Mouse (Mus musculus): ENCODE results near the gene Znrf1.

The Znrf1 gene

GRCm38 (mm10) chr8:111531621-111532020 lies 4.3 kb upstream of the Znrf1 start:
- in situ Hi-C loops (cut with MboI; ENCODE audit: low sequenced_read_pairs): no loop called here

DNA sequence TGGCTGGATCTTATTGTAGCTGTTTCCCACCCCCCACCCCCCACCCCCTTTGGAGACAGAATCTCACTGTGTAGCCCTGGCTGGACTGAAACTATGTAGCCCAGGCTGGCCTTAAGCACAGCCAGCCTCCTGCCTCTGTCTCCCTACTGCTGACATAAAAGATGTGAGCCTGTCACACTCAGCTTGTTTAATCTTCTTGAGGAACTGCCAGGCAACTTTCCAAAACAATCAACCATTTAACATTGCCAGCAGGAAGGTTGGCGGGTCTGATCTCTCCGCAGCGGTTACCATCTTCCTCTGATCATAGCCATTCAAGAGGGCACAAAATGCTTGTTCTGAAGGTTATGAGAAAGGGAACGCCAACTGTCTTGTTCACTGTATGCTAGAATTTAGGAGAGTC lies 2.4 kb upstream of the Znrf1 start:
- in situ Hi-C loops (cut with MboI; ENCODE audit: low sequenced_read_pairs): no loop called here

DNA sequence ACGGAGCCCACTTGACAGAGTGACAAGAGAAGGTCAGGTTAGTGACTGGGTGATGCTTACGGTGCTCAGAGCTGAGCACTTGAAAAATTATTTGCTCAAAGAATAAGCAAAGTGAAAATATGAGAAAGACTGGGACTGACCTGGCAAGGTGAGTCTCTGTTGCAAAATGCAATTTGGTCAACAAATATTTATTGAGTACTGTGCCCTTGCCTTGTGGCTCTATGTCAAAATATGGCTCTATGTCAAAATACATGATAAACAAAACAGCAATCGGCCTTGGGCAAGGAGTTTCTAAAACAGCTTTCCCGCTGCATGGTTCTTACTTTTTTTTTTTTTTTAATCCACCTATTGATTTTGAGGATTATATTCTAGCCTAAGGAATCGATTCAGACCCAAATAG lies 406 bp upstream of the Znrf1 start:
- in situ Hi-C loops (cut with MboI; ENCODE audit: low sequenced_read_pairs): no loop called here

DNA sequence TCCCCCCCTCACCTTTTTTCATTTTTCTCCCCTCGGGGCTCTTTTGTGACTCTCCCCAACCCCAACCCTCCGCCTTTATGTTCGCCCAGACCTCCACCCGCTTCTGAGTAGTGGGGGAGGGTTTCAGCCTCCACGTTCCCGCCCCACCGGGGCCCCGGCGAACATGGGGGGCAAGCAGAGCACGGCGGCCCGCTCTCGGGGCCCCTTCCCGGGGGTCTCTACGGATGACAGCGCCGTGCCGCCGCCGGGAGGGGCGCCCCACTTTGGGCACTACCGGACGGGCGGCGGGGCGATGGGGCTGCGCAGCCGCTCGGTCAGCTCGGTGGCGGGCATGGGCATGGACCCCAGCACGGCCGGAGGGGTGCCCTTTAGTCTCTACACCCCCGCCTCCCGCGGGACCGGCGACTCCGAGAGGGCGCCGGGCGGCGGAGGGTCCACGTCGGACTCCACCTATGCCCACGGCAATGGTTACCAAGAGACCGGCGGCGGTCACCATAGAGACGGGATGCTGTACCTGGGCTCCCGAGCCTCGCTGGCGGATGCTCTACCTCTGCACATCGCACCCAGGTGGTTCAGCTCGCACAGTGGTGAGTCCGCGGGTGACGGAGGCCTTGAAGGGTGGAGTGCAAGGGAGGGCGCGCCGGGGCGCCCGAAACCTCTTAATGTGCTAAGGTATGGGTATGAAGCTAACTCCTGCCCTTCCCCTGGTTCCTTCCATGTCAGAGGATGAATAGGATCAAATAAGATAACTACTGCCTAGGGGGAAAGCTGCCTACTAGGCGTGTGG lies 1.3 kb downstream of the Znrf1 start:
- in situ Hi-C loops (cut with MboI; ENCODE audit: low sequenced_read_pairs): no loop called here

DNA sequence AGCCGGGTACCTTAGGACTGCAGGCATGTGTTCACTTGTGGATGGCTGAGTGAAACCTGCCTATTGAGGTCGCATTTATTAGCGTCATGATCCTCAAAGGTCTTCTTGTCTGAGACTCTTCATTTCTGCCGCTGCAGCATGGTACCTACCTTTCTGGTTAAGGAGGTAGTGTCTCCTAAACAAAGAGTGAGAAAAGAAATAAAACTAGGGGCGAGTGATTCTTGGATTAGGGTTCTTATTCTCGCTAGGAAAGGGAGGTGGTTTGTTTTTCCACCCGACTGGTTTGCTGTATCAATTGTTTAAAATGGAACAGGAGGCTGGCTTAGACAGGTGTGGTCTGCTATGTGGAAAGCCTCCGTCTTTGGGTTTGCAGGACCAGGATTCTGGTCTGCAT lies 1.9 kb downstream of the Znrf1 start:
- in situ Hi-C loops (cut with MboI; ENCODE audit: low sequenced_read_pairs): no loop called here

DNA sequence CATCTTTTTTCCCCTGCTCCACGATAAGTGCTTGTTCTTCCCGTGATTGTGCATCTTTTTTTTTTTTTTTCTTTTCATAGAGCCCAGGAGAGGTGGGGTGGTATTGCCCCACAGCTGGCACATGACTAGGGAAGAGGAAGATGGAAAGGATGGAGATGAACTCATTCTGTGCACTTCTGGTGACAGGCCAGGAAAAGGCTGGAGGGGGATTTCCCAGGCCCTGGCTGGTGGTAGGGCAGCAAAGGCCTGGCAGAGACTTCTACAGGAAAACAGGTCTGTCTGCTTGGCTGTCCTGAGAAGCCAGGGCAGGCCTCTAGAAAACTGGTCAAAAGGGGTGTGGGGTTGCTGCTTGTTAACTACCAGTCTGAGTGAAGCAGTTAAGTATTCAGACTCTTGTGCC lies 2.3 kb downstream of the Znrf1 start:
- in situ Hi-C loops (cut with MboI; ENCODE audit: low sequenced_read_pairs): no loop called here

- in situ Hi-C loops (cut with MboI; ENCODE audit: low sequenced_read_pairs): no loop called here
These were observed 3.7 kb downstream of the Znrf1 start for GRCm38 (mm10) chr8:111539422-111540076.

- in situ Hi-C loops (cut with MboI; ENCODE audit: low sequenced_read_pairs): no loop called here
These were observed 7.9 kb downstream of the Znrf1 start for GRCm38 (mm10) chr8:111543712-111544380.

DNA sequence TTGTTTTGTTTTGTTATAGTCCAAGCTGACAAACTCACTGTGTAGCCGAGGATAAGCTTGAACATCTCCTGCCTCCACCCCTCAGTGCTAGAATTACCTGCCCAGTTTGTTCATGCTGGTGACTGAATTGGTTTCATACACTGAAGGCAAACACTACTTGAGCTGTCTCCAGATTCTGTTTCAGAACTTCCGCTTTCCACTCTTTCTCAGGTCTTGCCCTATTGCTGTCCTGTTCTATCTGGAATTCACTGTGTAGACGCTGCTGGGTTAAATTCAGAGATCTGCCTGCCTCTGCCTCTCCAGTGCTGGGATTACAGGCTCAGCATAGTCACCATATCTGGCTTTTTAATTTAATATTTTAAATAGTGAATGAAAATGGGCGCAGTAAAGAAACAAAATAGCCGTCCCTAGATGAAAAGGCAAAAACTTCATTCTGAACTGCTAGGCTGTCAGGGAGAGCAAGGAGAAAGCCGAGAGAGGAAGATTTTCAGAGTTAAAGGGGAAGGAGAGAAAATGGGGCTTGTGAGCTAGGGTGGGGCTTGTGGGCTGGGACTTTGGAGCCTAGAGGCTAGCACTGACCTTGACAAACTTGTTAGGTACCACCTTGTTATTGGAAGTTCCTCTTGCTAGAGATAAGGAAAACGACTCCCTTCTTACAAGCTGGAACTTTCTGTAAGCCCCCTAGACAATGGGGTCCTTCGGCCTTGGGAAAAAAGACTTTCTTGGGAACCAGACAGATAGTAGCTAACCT lies 9.7 kb downstream of the Znrf1 start:
- in situ Hi-C loops (cut with MboI; ENCODE audit: low sequenced_read_pairs): no loop called here

GRCm38 (mm10) chr8:111547144-111547543 lies 11.2 kb downstream of the Znrf1 start:
- in situ Hi-C loops (cut with MboI; ENCODE audit: low sequenced_read_pairs): no loop called here

DNA sequence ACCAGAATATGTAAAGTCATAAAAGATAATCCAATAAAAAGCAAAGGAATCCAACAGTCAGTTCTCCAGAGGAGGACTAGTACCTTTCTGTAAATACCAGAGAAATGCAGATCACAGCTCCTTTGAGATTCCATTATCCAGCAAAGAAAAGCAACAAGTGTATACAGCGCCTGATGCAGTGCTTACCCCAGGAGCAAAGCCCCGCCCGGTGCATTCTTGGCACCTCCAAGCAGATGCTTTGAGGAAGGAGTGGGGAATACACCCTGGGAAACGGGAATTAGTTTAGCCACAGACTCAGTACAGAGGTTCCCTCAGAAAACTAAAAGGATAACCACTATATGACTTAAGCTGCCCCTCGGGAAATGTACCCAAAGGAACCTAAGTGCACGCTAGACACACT lies 12.3 kb downstream of the Znrf1 start:
- in situ Hi-C loops (cut with MboI; ENCODE audit: low sequenced_read_pairs): no loop called here

GRCm38 (mm10) chr8:111550002-111550870 lies 14.3 kb downstream of the Znrf1 start:
- in situ Hi-C loops (cut with MboI; ENCODE audit: low sequenced_read_pairs): no loop called here

GRCm38 (mm10) chr8:111551511-111552130 lies 15.7 kb downstream of the Znrf1 start:
- in situ Hi-C loops (cut with MboI; ENCODE audit: low sequenced_read_pairs): no loop called here

- in situ Hi-C loops (cut with MboI; ENCODE audit: low sequenced_read_pairs): no loop called here
These were observed 25.9 kb downstream of the Znrf1 start for GRCm38 (mm10) chr8:111561824-111562223.

GRCm38 (mm10) chr8:111562274-111562803 lies 26.4 kb downstream of the Znrf1 start:
- in situ Hi-C loops (cut with MboI; ENCODE audit: low sequenced_read_pairs): no loop called here

DNA sequence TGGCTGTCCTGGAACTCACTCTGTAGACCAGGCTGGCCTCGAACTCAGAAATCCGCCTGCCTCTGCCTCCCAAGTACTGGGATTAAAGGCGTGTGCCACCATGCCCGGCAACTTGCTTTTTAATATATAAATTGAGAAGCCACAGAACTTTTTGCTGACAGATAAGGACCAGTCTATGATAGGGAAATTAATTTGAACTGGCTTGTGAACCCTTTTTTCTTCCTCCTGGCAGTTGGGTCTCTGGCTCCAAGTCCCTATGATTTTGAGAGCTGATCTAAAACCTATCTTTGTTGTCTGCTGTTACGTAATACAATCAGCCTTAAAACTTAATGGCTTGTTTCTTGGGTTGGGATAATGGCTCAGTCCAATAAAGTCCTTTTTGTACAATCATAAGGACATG lies 27.2 kb downstream of the Znrf1 start:
- in situ Hi-C loops (cut with MboI; ENCODE audit: low sequenced_read_pairs): no loop called here

- in situ Hi-C loops (cut with MboI; ENCODE audit: low sequenced_read_pairs): no loop called here
These were observed 27.8 kb downstream of the Znrf1 start for GRCm38 (mm10) chr8:111563687-111564086.

DNA sequence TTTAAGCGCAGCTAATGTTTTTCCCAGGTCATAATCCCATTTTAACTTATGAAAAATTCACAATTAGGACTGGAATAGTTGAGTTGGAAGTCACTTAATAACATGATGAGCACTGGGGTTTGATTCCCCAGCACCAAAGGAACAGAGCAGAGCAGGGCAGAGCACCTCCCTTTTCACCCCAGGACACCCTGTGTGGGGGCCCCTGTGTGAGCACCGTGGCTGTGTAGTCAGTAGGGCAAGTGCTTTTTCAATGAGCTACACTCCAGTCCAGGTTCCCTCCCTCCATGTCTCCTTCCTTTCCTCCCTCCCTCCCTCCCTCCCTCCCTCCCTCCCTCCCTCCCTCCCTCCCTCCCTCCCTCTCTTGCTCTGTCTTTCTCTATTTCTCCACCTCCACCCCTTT lies 28.2 kb downstream of the Znrf1 start:
- in situ Hi-C loops (cut with MboI; ENCODE audit: low sequenced_read_pairs): no loop called here

DNA sequence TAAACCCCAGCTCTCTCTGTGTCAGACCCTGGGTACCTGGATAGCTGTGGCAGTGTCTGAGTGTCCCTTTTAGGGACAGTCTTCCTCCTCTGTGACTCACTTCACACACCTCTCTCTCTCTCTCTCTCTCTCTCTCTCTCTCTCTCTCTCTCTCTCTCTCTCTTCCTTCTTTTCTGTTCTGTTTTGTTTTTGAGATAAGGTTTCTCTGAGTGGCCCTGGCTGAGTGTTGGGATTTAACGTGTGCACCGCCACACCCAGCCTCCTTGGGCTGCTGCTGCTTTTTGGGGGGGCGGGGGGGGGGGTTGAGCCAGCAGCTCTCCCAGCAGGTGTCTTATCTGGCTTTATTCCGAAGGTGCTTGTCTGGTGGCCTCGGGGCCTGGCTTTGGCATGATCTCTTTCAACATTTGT lies 29.9 kb downstream of the Znrf1 start:
- in situ Hi-C loops (cut with MboI; ENCODE audit: low sequenced_read_pairs): no loop called here

DNA sequence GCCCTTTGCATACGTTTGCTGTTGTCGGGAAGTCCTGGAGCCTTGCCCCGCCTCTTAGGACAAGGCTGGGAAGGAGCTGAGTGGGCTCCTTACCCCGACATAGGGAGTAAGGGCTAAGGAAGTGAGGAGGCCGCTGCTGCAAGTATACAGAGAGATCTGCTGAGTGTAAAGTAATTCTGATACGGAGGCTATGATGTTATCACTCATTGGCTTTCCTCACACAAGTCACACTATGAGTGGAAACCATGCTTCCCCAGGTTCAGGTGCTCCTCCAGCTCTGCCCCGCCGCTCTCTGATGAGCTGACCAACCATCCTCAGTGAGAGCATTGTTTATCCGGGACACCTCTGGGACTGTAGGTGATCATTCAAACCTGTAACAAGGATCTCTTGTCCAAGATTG lies 30.4 kb downstream of the Znrf1 start:
- in situ Hi-C loops (cut with MboI; ENCODE audit: low sequenced_read_pairs): no loop called here
